Mouse (Mus musculus) thymus, postnatal 0 days (tissue): Measurements from ENCODE around the gene Gckr. TPM values are rescaled to one million over a fixed set of nuclear protein-coding genes. Genes with fewer than 3 reads are reported as not detected.

Experiments used
- DNase-seq: peaks from one replicate; pipeline ENCODE4 v3.0.0-alpha.2; 2015; ENCODE audit warnings: low spot score
- polyA plus RNA-seq: library from polyadenylated mRNA; unstranded; fragments of >200 nt; fragmentation: Nextera tagmentation; extraction: Ambion mirVana; gene quantifications from 2 replicates; pipeline ENCODE4 v1.2.1, GENCODE M21; 2015

Gene Gckr
- polyA plus RNA-seq, result 0.04 and 0.06 TPM in 2 replicates

- DNase-seq, result no peak
Observed at GRCm38 (mm10) chr5:31297047-31297757, at the start of gene Gckr. Gckr (plus strand) TSS chr5:31297443.

GRCm38 (mm10) chr5:31250716-31251115 lies 46.5 kb upstream of the Gckr start:
- no peak for DNase-seq

GRCm38 (mm10) chr5:31251541-31252101 lies 45.6 kb upstream of the Gckr start, which contains the start of gene Krtcap3:
Krtcap3 (plus strand) TSS chr5:31251691.
- DNase-seq, result peak; percentile 39

- DNase-seq, result no peak
Observed at GRCm38 (mm10) chr5:31252151-31252550, 45.1 kb upstream of the Gckr start.

GRCm38 (mm10) chr5:31252795-31253545 lies 44.3 kb upstream of the Gckr start:
- DNase-seq, result no peak

GRCm38 (mm10) chr5:31253806-31254205 lies 43.4 kb upstream of the Gckr start:
- DNase-seq, result no peak

- no peak for DNase-seq
Observed at GRCm38 (mm10) chr5:31254452-31254851, 42.8 kb upstream of the Gckr start.

- DNase-seq, result no peak
Observed at GRCm38 (mm10) chr5:31254901-31255300, 42.3 kb upstream of the Gckr start.

GRCm38 (mm10) chr5:31255381-31255780 lies 41.9 kb upstream of the Gckr start:
- DNase-seq, result no peak

- no peak for DNase-seq
Observed at GRCm38 (mm10) chr5:31255971-31256370, 41.3 kb upstream of the Gckr start.

GRCm38 (mm10) chr5:31257616-31258015 lies 39.6 kb upstream of the Gckr start:
- DNase-seq, result no peak

- DNase-seq, result no peak
Observed at GRCm38 (mm10) chr5:31266101-31266500, 31.1 kb upstream of the Gckr start.

- DNase-seq, result no peak
Observed at GRCm38 (mm10) chr5:31267686-31268085, 29.6 kb upstream of the Gckr start.

- DNase-seq, result no peak
Observed at GRCm38 (mm10) chr5:31273018-31273417, 24.2 kb upstream of the Gckr start.

- no peak for DNase-seq
Observed at GRCm38 (mm10) chr5:31279245-31279988, 17.8 kb upstream of the Gckr start.

- DNase-seq, result no peak
Observed at GRCm38 (mm10) chr5:31288225-31288624, 9.0 kb upstream of the Gckr start.

- no peak for DNase-seq
Observed at GRCm38 (mm10) chr5:31288655-31289054, 8.6 kb upstream of the Gckr start.

GRCm38 (mm10) chr5:31289626-31290230 lies 7.5 kb upstream of the Gckr start:
- DNase-seq, result no peak

- peak; percentile 98 for DNase-seq
Observed at GRCm38 (mm10) chr5:31290521-31291360, 6.5 kb upstream of the Gckr start, which contains the start of gene Ift172. Ift172 (minus strand) TSS chr5:31291116.

- no peak for DNase-seq
Observed at GRCm38 (mm10) chr5:31291361-31291688, 5.9 kb upstream of the Gckr start.
